Mouse (Mus musculus) megakaryocyte, embryonic 14.5 days (primary cell): ENCODE measurements around the gene Hrh2.

Experiments
- FLI1 ChIP-seq: IDR thresholded peaks from 2 replicates; pipeline ENCODE4 v1.6.1; 2012; ENCODE audit warnings: low read length, inconsistent platforms, mixed read lengths
- GATA1 ChIP-seq: IDR thresholded peaks from 3 replicates; pipeline ENCODE4 v1.6.1; 2012; ENCODE audit warnings: mixed read lengths, low read length, inconsistent platforms, borderline replicate concordance

DNA sequence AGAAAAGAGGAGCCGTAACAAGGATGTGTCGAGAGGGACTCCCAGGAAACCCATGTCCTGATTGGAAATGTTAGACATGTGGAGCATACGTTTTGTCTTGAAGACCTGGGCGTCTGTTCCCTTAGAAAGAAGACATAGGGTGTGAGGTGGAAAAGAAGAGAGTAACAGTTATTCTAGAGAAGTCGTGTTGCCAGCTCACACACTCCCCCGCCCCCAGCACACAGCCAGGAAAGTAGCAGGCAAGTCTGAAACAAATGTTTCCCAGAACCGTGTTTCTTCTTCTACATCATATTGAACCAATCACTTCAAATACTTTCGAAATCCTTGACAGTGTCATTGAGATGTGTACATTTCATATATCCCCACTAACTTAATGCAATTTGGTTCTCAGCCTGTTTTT lies 28.6 kb upstream of the Hrh2 start:
- no peak for TF ChIP-seq GATA1
- no peak for TF ChIP-seq FLI1
